Mouse (Mus musculus): ENCODE results near the gene Jph4.
A peak's percentile ranks its signal among the peaks of the same experiment; 100 is the strongest.

The Jph4 gene

DNA sequence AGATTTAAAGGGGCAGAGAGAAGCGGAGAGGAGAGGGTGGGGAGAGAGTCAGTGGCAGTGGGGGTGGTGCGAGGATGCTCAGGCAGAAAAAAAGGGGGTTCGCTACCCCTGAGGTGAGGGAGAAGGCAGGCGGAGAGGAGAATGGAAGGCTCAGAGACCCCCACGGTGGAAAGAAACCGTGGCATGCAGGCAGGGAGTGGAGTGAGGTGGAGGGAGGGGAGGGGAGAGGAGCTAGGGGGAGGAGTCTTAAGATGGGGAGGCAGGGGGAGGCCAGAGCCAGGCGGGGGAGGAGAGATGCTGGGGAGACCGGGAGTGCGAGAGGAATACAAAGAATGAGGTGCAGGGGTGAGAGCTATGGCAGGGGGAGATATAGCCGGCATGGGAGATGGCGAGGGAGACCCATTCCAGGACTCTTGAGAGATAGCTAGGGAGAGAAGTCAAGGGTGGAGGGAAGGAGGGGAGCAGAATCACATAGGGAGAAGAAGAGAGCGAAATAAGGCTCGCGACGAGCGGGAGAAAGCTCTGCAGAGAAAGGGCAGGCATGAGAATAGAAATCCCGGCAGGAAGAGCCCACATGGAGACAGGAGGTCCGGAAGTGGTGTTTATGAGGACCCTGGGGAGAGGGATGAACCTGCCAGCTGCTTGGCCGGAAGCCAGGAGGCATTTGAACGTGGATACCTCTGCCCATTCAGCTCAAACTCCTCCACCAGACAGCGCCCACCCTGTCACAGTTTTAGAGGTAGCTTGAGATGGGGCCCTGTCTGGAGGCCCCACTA is at the start of gene Jph4:
Gene Jph4 (minus strand): TSS at position 511 of the 776 bp plus-strand sequence.
- DNase-seq (ENCODE audit: low read depth): no peak

DNA sequence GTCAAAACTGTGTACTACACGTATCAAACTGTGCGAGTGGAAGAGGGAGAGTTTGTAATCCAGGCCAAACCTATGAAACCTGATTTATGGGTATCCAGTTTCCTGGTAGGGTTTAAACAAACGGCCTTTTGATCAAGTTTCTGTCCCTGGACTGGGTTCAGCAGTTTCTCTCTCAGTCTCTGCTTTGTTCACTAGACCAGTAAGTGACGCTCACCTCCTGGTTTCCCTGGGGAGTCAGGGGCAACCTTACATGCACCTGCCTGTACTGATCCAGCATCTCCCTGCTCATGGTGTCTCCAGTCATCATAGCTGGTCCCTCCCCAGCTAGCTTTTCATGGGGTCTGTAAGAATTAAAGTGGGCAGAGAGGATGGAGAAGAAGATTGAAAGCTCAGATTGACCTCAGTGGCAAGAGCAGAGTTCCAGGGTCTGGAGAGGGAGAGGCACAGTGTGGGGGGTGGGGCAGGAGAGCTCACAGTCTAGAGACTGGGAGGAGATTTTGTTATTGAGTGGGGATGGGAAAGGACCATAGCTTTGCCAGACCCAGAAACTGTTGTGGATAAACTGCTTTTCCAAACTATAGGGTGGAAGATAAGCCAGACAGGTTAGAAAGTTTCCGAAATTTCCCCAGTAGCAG is 47.6 kb upstream of the Jph4 start:
- no peak for DNase-seq (ENCODE audit: low read depth)

- DNase-seq (ENCODE audit: low read depth): no peak
These were observed 45.4 kb upstream of the Jph4 start for GRCm38 (mm10) chr14:55162168-55162567.

DNA sequence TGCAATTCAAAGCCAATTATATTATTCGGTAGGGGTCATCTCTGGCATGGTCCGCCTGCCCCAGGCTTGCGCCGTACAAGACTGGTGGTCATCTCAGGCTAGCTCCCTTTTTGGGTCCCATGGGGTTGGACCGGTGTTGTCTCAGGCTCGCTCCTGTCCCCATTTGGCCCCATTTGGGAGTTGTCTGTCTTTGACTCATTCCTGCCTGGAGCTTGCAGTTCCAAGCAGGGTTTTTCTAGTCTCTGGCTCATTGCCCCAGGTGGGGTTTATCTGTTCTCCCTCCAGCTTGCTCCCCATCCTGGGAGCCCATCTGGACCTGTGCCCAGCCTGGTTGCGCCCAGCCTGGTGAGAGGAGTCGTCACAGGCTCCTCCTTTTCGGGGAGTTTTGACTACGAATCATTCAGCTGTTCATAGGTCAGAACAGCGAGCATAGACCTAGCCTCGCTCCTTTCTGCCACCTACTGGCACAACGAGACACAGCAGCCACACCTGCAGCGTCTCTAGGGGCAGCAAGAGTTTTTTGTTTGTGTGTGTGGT is 44.4 kb upstream of the Jph4 start:
- peak; percentile 63 for DNase-seq (ENCODE audit: low read depth)

DNA sequence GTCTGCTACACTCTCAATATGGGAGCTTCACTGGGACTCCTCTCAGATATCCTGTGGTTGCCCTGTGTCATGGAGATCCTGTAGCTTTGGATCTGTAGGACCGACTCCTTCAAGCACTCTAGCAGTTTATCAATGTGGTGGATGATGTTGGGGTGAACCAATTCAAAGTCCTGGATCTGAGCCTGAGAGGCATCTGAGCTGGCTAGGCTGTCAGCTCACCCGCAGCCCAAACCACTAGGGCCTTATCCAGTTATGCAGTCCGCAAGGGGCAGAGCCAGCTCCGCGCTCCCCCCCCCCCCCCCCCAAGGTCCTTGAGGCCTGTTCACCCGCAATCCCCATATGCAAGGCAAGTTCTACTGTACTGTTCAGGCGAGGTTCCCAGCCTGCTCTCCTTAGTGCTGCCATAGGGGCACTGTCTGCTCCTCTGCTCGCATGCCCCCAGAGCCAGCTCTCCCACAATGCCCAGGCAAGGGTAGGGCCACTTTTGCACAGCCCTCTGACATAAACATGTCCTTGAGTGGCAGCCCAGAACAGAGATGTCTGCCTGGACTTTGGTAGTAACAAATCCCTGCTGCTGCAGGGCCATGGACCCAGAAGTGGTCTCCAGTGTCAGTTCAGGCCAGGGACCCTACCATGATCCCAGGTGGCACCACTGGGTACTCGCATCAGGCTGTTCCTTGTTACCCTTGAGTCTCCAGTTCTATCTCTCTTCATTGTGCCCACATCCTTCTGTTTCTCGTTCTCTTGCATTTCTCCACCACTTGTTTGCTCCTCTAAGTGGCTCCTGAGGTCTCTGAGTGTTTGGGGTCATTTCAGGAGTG is 43.7 kb upstream of the Jph4 start:
- no peak for DNase-seq (ENCODE audit: low read depth)

- DNase-seq (ENCODE audit: low read depth): no peak
These were observed 40.8 kb upstream of the Jph4 start for GRCm38 (mm10) chr14:55157322-55158065.

DNA sequence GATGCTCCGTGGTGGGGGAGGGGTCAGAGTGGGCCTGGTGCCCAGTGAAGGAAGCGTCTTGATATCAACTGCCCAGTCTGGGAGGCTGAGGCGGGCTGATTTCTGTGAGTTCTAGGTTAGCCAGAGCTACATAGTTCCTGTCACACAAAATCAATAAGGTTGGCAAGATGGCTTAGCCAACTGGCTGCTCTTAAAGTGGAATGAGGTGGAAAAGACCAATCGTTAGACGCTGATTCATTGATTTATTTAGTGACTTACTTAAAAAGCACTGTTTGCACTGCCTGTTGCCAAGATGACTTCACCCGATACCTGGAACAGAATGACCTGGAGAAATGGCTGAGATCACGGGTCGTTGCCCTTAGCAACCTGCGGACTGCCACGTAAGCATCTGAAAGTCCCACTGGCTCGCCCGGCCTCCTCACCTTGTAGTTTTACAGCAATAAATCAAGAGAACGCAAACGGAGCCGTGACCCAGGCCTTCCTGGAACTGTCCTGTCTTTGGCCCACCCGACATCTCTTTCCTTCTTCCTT is 36.3 kb upstream of the Jph4 start:
- no peak for DNase-seq (ENCODE audit: low read depth)

DNA sequence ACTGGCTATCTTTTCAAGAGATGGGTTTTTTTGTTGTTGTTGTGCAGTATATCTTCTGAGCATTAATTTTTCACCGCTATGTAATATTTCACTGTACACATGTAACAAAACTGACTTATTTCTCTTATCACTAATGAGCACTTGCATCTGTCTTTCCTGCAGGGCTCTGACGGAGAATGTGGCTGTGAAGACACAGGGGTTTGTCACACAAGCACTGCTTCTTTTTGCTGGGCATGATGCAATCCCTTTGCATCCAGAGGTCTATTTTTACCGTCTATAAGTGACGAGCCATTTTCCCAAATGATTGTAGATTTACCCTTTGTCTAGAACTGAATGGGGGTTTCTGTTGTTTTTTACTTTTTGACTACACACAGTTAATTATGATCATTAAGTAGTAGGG is 35.4 kb upstream of the Jph4 start:
- DNase-seq (ENCODE audit: low read depth): no peak

DNA sequence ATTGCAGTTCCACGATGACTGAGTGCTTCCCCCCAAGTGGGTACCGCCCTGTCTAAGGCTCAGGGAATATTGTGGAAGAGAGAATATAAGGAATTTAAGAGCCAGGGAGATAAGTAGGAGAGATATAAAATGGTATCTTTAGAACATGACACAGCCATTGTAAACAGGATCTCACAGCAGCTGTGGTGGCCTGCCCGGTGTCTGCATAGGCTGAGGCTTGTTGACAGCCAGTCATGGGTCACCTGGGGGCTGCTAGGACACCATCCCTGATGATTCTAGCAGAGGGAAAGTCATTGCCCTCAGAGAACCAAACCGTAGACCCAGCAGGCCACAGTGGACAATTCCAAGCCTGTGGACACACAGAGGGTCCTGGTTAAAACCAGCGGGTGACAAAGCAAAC is 34.2 kb upstream of the Jph4 start:
- DNase-seq (ENCODE audit: low read depth): no peak

GRCm38 (mm10) chr14:55149041-55149440 is 32.3 kb upstream of the Jph4 start:
- DNase-seq (ENCODE audit: low read depth): no peak

DNA sequence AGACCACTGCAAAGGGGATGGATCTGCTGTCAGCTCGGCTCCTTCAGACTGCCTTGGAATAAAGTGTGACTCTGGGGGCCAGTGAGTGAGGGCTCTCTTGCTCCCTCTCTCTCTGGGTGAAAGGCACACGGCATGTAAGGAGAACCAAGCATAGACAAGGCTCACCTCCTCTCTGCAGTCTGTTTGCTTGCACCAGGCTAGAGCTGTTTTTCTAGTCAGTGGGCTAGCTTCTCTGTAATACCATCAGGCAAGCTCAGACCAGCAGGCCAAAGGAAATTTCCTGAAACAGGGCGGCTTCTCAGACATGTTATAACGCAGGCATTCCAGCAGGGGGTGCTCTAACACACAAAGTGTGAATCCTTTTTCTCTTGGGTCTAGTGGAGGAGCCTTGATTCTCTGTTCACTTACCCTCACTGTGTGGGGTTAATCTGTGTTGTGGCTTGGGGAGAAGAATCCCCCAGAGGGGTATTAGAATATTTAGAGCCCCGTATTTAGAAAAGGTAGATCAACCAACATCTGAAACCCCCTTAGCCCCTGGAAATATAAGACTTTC is 31.7 kb upstream of the Jph4 start:
- peak; percentile 34 for DNase-seq (ENCODE audit: low read depth)

DNA sequence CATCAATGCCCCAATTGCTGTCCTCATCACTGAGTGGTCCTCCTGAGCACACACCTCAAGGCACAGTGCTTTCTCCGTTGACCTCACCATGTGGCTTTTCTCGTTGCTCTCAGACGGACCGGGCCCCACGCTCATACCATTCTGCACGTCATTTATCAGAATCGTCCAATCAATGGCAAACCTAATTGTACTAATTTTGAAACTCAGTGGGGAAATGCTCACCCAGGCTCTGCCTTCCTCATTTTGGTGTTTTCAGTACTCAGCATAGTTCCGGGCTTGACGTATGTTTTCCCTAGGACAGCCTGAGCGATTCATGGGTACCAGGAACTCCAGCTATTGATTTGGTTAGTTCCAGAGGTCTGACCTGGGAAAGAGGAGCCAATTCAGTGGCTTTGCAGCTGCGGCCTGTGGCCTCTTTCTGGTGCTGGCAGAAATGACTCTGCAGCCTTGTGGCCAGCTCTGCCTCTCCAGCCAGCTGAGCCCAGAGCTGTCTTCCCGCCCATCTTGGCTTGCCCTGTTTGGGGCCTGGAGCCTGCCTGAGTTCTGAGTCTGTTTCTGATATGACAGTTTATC is 30.2 kb upstream of the Jph4 start:
- DNase-seq (ENCODE audit: low read depth): no peak

DNA sequence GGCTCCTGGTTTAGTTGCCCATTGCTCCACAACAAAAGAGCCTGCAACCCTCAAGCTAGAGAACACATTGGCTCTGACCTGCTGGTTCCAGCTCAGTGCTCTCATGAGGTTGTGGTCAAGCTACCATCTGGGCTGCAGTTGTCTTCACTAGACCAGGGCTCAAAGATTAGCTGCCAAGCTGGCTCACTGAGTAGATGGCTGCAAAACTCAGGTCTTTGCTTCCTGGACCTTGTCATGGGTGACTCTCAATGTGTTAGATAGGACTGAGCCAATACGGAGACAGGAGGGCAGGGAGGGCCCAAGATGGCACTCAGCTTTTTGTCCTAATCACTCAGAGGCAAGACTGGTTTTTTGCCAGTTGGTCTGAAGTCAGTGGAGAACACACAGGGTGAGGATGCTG is 29.6 kb upstream of the Jph4 start:
- no peak for DNase-seq (ENCODE audit: low read depth)

DNA sequence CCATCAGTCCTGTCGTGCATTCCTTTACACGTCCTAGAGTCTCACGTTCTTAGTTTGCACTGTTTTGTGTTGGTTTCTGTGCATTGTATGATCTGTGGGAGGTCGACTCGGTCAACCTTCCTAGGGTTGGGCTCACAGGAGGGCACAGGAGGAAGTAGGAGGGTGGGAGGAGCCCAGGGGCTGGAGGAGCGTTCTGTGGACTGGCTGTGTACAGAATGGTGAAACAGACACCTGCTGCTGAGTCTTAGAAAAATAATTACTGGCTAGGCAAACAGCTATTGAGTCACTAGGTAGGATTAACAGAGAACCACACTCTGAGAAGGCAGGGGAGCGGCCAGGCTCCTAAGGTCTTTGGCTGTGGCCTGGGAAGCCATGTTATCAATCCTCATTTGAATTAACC is 22.6 kb upstream of the Jph4 start:
- DNase-seq (ENCODE audit: low read depth): no peak

- no peak for DNase-seq (ENCODE audit: low read depth)
These were observed 18.9 kb upstream of the Jph4 start for GRCm38 (mm10) chr14:55135676-55136075.

- no peak for DNase-seq (ENCODE audit: low read depth)
These were observed 9.8 kb upstream of the Jph4 start for GRCm38 (mm10) chr14:55126521-55126920.

DNA sequence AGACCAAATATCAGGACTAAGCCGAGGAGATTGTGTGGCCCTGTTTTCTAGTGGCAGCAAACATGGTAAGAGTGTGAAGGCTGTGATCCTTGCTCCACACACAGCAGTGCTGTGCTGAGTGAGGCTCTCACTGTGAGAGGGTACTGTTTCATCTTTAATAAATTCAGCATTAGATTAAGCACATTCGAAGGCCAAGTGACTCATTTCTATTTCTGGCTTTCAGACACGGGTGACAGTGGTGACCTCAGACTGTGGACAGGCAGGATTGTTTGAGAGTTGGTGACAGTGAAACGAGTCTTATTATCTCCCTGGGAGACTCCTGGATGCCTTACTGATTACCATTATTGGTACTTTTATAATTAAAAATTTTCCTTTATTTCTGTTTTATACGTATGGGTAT is 9.0 kb upstream of the Jph4 start:
- DNase-seq (ENCODE audit: low read depth): no peak

- DNase-seq (ENCODE audit: low read depth): no peak
These were observed 5.6 kb upstream of the Jph4 start for GRCm38 (mm10) chr14:55122359-55122758.

DNA sequence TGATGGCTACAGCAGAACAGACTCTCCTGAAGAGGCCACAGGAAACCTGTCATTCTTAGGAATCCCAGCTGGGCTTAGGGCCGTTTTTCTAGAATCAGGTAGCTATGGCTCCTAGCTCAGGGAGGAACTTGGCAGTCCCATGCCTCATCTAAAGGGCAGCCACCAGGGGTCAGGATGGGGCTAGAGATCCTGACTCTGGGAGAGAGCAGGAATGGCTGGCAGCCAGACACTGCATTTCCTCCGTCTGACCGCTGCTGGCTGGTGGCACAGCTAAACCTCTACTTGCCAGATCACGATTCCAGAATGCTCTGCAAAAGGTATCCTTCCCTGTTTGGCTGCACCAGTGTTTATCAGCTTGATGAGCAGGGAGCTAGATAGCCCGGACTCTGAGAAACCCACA is 5.2 kb upstream of the Jph4 start:
- no peak for DNase-seq (ENCODE audit: low read depth)

- no peak for DNase-seq (ENCODE audit: low read depth)
These were observed 2.8 kb upstream of the Jph4 start for GRCm38 (mm10) chr14:55119421-55120134.

Measured in c-Kit-positive CD71-negative TER-119-negative erythroid progenitor cells, embryonic 14.5 days (primary cell).